In genomic region chr5:147186781-147187551, GRCm38 (mm10) we compare ENCODE assay signal across 7 mouse cellular contexts. TPM values are rescaled to one million over a fixed set of nuclear protein-coding genes. Genes with fewer than 3 reads are reported as not detected.
DNase-seq lines count a peak whose midpoint lies in the region; ATAC-seq and TF ChIP-seq lines count a peak whose summit lies in the region.

No protein-coding gene starts in this region.

- H3K4me2 ChIP-seq in lung, postnatal 0 days (replicated peaks; ENCODE audit: low read depth, low read length), result peak overlapping the region; percentile 44
- peak overlapping the region; percentile 60 for H3K4me2 ChIP-seq in midbrain, embryonic 16.5 days (ENCODE audit: low read length)

- no peaks in the 10 kb centered on the region for H3K36me3 ChIP-seq in lung, postnatal 0 days (ENCODE audit: insufficient read depth, low read length)
- H3K36me3 ChIP-seq in midbrain, embryonic 16.5 days (ENCODE audit: control insufficient read depth, insufficient read depth, low read length), result no peaks in the 10 kb centered on the region

- H3K9me3 ChIP-seq in lung, postnatal 0 days (ENCODE audit: low read length), result no peaks in the 10 kb centered on the region
- no peaks in the 10 kb centered on the region for H3K9me3 ChIP-seq in midbrain, embryonic 16.5 days (replicated peaks; ENCODE audit: control insufficient read depth, low read length, poor library complexity, severe bottlenecking)

- no peak for TF ChIP-seq CTCF in lung, postnatal 0 days (IDR thresholded peaks at IDR 0.05)

- H3K9ac ChIP-seq in lung, postnatal 0 days (replicated peaks; ENCODE audit: low read depth), result no peak overlapping the region
- H3K9ac ChIP-seq in midbrain, embryonic 16.5 days (ENCODE audit: low read depth, low read length), result no peak overlapping the region

- H3K4me3 ChIP-seq in lung, postnatal 0 days (ENCODE audit: low read depth, low read length), result peak overlapping the region; percentile 33
- peak overlapping the region; percentile 16 for H3K4me3 ChIP-seq in midbrain, embryonic 16.5 days (ENCODE audit: low read depth, low read length)

- TF ChIP-seq EP300 in lung, postnatal 0 days (IDR thresholded peaks at IDR 0.05), result no peak

- 2% methylated on average over 37 of the region's 37 CpGs for WGBS in lung, postnatal 0 days
- under 1% methylated on average over 37 of the region's 37 CpGs for WGBS in midbrain, embryonic 16.5 days

- no peak overlapping the region for H3K27ac ChIP-seq in lung, postnatal 0 days (ENCODE audit: low read length)
- H3K27ac ChIP-seq in midbrain, embryonic 16.5 days (ENCODE audit: low read length), result no peak overlapping the region

- H3K27me3 ChIP-seq in lung, postnatal 0 days (replicated peaks; ENCODE audit: insufficient read depth, low read length), result peaks cover 60% of the 10 kb centered on the region
- H3K27me3 ChIP-seq in midbrain, embryonic 16.5 days (ENCODE audit: control insufficient read depth, insufficient read depth, low read depth, low read length), result peaks cover 56% of the 10 kb centered on the region

- peaks cover 15% of the 10 kb centered on the region; the same call in 1 of the 2 replicates for H3K4me1 ChIP-seq in lung, postnatal 0 days (ENCODE audit: insufficient read depth, low read depth, low read length)
- peaks cover 28% of the 10 kb centered on the region for H3K4me1 ChIP-seq in midbrain, embryonic 16.5 days (ENCODE audit: control insufficient read depth, insufficient read depth, low read length)

- no peak for ATAC-seq in lung, postnatal 0 days
- ATAC-seq in midbrain, embryonic 16.5 days, result peak; percentile 43; the same call in 1 of the 2 replicates
- no peak for ATAC-seq in megakaryocyte-erythroid progenitor cell, adult 5-6 weeks (replicated peaks; ENCODE audit: low FRiP score, low TSS enrichment, poor library complexity, severe bottlenecking)

- DNase-seq in lung, postnatal 0 days (ENCODE audit: low spot score), result no peak
- no peak for DNase-seq in lung, postnatal 25 days (ENCODE audit: low spot score)
- peak; percentile 59 for DNase-seq in embryo, embryonic 11 days
- DNase-seq in induced T-regulatory cell, adult 2 months (ENCODE audit: low read depth), result peak; percentile 30
- DNase-seq in spleen, adult 12 weeks (ENCODE audit: low spot score), result no peak

RNA-seq across cellular contexts. Expression of gene Gsx1, which starts 1.5 kb away (rescaled TPM):
- polyA plus RNA-seq in lung, postnatal 0 days (2015; fragmentation: Nextera tagmentation; extraction: Ambion mirVana), result not detected in 2 replicates
- polyA plus RNA-seq in midbrain, embryonic 16.5 days (2015; fragmentation: Nextera tagmentation; extraction: Ambion mirVana), result 2.2 and 4.2 TPM in 2 replicates
- total RNA-seq in megakaryocyte-erythroid progenitor cell, adult 5-6 weeks (2014; fragmentation: Nextera tagmentation), result not detected in 2 replicates
- not detected in 2 replicates for total RNA-seq in megakaryocyte-erythroid progenitor cell, adult 5-6 weeks (2017)

Comparison
In these comparisons a context has a peak if more than half of its experiments do, and no peak if none do; other contexts are left out.
1. DNase-seq: peak in embryo, embryonic 11 days (single experiment) and induced T-regulatory cell, adult 2 months (single experiment); none in lung, postnatal 0 days (single experiment), lung, postnatal 25 days (single experiment) and spleen, adult 12 weeks (single experiment).